Mouse (Mus musculus) heart, embryonic 12.5 days (tissue): ENCODE results near the gene 4930469K13Rik. TPM values are rescaled to one million over a fixed set of nuclear protein-coding genes. Genes with fewer than 3 reads are reported as not detected.

Experiments
- ATAC-seq: fragments of 200-750 bp; cut with Nextera tagmentation; 2 replicates; pipeline ENCODE4 v1.8.0; 2017; ENCODE audit warnings: moderate TSS enrichment, moderate library complexity; ENCODE audit not compliant: insufficient number of reproducible peaks, low FRiP score
- H3K27ac ChIP-seq: fragments of 300-500 bp; sonication (generic); 2 replicates; pipeline ENCODE4 v1.5.1; 2016; ENCODE audit warnings: mild to moderate bottlenecking, moderate library complexity; ENCODE audit not compliant: poor library complexity, severe bottlenecking
- H3K27me3 ChIP-seq: fragments of 300-500 bp; sonication (generic); replicated peaks from 2 replicates; pipeline ENCODE4 v1.6.1; 2016; ENCODE audit warnings: mild to moderate bottlenecking, moderate library complexity
- H3K36me3 ChIP-seq: fragments of 300-500 bp; sonication (generic); 2 replicates; pipeline ENCODE4 v1.6.1; 2016; ENCODE audit warnings: mild to moderate bottlenecking, moderate library complexity
- H3K4me1 ChIP-seq: fragments of 300-500 bp; sonication (generic); replicated peaks from 2 replicates; pipeline ENCODE4 v1.6.1; 2016; ENCODE audit warnings: mild to moderate bottlenecking
- H3K4me2 ChIP-seq: fragments of 300-500 bp; sonication (generic); 2 replicates; pipeline ENCODE4 v1.6.1; 2016; ENCODE audit warnings: mild to moderate bottlenecking, moderate library complexity
- H3K4me3 ChIP-seq: fragments of 300-500 bp; sonication (generic); 2 replicates; pipeline ENCODE4 v1.5.1; 2016; ENCODE audit warnings: mild to moderate bottlenecking
- H3K9ac ChIP-seq: fragments of 300-500 bp; sonication (generic); 2 replicates; pipeline ENCODE4 v1.6.1; 2016; ENCODE audit warnings: mild to moderate bottlenecking, moderate library complexity
- H3K9me3 ChIP-seq: fragments of 300-500 bp; sonication (generic); replicated peaks from 2 replicates; pipeline ENCODE4 v1.6.1; 2016; ENCODE audit warnings: mild to moderate bottlenecking, moderate library complexity
- WGBS: fragments of 180-500 bp; shearing (Covaris S2); methylation state at CpG from one replicate; pipeline ENCODE4 v1.1.7; 2016; 5-methylcytosine and 5-hydroxymethylcytosine counted together
- polyA plus RNA-seq: library from polyadenylated mRNA; unstranded; fragments of >200 nt; fragmentation: Nextera tagmentation; extraction: Ambion mirVana; gene quantifications from 2 replicates; pipeline ENCODE4 v1.2.1, GENCODE M21; 2016

The 4930469K13Rik gene
- polyA plus RNA-seq, 1 experiment from 2014 or later, result not detected

GRCm38 (mm10) chr11:34079542-34080464 is 18.6 kb downstream of the 4930469K13Rik start:
- WGBS, result 70% methylated on average over 6 of the region's 6 CpGs
- no peak for ATAC-seq

GRCm38 (mm10) chr11:34078581-34078980 is 19.8 kb downstream of the 4930469K13Rik start:
- no peak overlapping the region for H3K4me2 ChIP-seq
- no peak overlapping the region for H3K27ac ChIP-seq
- H3K27me3 ChIP-seq, result peaks cover 8% of the 10 kb centered on the region; the same call in 1 of the 2 replicates
- no peak overlapping the region for H3K4me3 ChIP-seq
- no peaks in the 10 kb centered on the region for H3K36me3 ChIP-seq
- ATAC-seq, result no peak
- H3K9ac ChIP-seq, result no peak overlapping the region
- 81% methylated on average over 7 of the region's 7 CpGs for WGBS
- H3K4me1 ChIP-seq, result 0 out of 2 replicates have a peak, but pooled peaks cover 6% of the 10 kb centered on the region
- no peaks in the 10 kb centered on the region for H3K9me3 ChIP-seq

More at GRCm38 (mm10) chr11:34079542-34080464, 18.6 kb downstream of the 4930469K13Rik start:
- 0 out of 2 replicates have a peak, but pooled peaks cover 9% of the 10 kb centered on the region for H3K4me1 ChIP-seq
- no peak overlapping the region for H3K4me2 ChIP-seq
- H3K4me3 ChIP-seq, result no peak overlapping the region
- H3K27me3 ChIP-seq, result 0 out of 2 replicates have a peak, but pooled peaks cover 3% of the 10 kb centered on the region
- no peak overlapping the region for H3K27ac ChIP-seq
- no peaks in the 10 kb centered on the region for H3K9me3 ChIP-seq
- H3K9ac ChIP-seq, result no peak overlapping the region
- H3K36me3 ChIP-seq, result no peaks in the 10 kb centered on the region

GRCm38 (mm10) chr11:34077870-34078269 is 20.5 kb downstream of the 4930469K13Rik start:
- no peak overlapping the region for H3K4me2 ChIP-seq
- H3K4me1 ChIP-seq, result no peaks in the 10 kb centered on the region
- 76% methylated on average over 2 of the region's 2 CpGs for WGBS

GRCm38 (mm10) chr11:34073776-34074175 is 24.6 kb downstream of the 4930469K13Rik start:
- Histone ChIP-seq H3K9ac (no peak overlapping the region), H3K4me2 (peak overlapping the region; percentile 46), H3K36me3 (no peaks in the 10 kb centered on the region), H3K4me1 (peaks cover 5% of the 10 kb centered on the region), H3K27ac (no peak overlapping the region), H3K27me3 (peaks cover 8% of the 10 kb centered on the region; the same call in 1 of the 2 replicates), H3K9me3 (no peaks in the 10 kb centered on the region), H3K4me3 (0 out of 2 replicates have a peak overlapping the region, but pooled peaks have one; percentile 6)
- WGBS, result 10% methylated on average over 15 of the region's 15 CpGs
- ATAC-seq, result no peak

More at GRCm38 (mm10) chr11:34077870-34078269, 20.5 kb downstream of the 4930469K13Rik start:
- Histone ChIP-seq H3K27ac (no peak overlapping the region), H3K27me3 (peaks cover 8% of the 10 kb centered on the region; the same call in 1 of the 2 replicates), H3K9ac (no peak overlapping the region), H3K4me3 (no peak overlapping the region), H3K36me3 (no peaks in the 10 kb centered on the region), H3K9me3 (no peaks in the 10 kb centered on the region)
- ATAC-seq, result no peak

GRCm38 (mm10) chr11:34072309-34072708 is 26.0 kb downstream of the 4930469K13Rik start:
- Histone ChIP-seq H3K27me3 (peaks cover 8% of the 10 kb centered on the region; the same call in 1 of the 2 replicates), H3K9ac (no peak overlapping the region), H3K4me1 (peaks cover 5% of the 10 kb centered on the region), H3K36me3 (no peaks in the 10 kb centered on the region), H3K27ac (no peak overlapping the region), H3K9me3 (no peaks in the 10 kb centered on the region), H3K4me3 (no peak overlapping the region), H3K4me2 (no peak overlapping the region)
- 59% methylated on average over 4 of the region's 4 CpGs for WGBS
- ATAC-seq, result no peak

GRCm38 (mm10) chr11:34070596-34070995 is 27.8 kb downstream of the 4930469K13Rik start:
- no peaks in the 10 kb centered on the region for H3K9me3 ChIP-seq
- H3K27ac ChIP-seq, result no peak overlapping the region
- no peak overlapping the region for H3K4me2 ChIP-seq
- H3K4me1 ChIP-seq, result peaks cover 5% of the 10 kb centered on the region
- ATAC-seq, result no peak
- no peak overlapping the region for H3K4me3 ChIP-seq
- H3K36me3 ChIP-seq, result no peaks in the 10 kb centered on the region
- H3K9ac ChIP-seq, result no peak overlapping the region
- peaks cover 5% of the 10 kb centered on the region; the same call in 1 of the 2 replicates for H3K27me3 ChIP-seq

- Histone ChIP-seq H3K9ac (no peak overlapping the region), H3K27me3 (no peaks in the 10 kb centered on the region), H3K4me3 (no peak overlapping the region), H3K4me2 (no peak overlapping the region), H3K4me1 (peaks cover 11% of the 10 kb centered on the region), H3K27ac (no peak overlapping the region), H3K9me3 (no peaks in the 10 kb centered on the region), H3K36me3 (no peaks in the 10 kb centered on the region)
- WGBS, result 43% methylated on average over 5 of the region's 5 CpGs
- no peak for ATAC-seq
These were observed 34.5 kb downstream of the 4930469K13Rik start for GRCm38 (mm10) chr11:34063702-34064485.

- H3K4me1 ChIP-seq, result peaks cover 11% of the 10 kb centered on the region
- H3K4me2 ChIP-seq, result no peak overlapping the region
- no peak overlapping the region for H3K4me3 ChIP-seq
- no peaks in the 10 kb centered on the region for H3K27me3 ChIP-seq
- H3K27ac ChIP-seq, result no peak overlapping the region
- 55% methylated on average over 2 of the region's 2 CpGs for WGBS
- no peak overlapping the region for H3K9ac ChIP-seq
- H3K36me3 ChIP-seq, result no peaks in the 10 kb centered on the region
- no peak for ATAC-seq
- no peaks in the 10 kb centered on the region for H3K9me3 ChIP-seq
These were observed 35.1 kb downstream of the 4930469K13Rik start for GRCm38 (mm10) chr11:34063257-34063656.

- H3K4me1 ChIP-seq, result peaks cover 11% of the 10 kb centered on the region
- no peaks in the 10 kb centered on the region for H3K27me3 ChIP-seq
- H3K4me2 ChIP-seq, result no peak overlapping the region
- no peak overlapping the region for H3K9ac ChIP-seq
- 2% methylated on average over 6 of the region's 6 CpGs for WGBS
- H3K36me3 ChIP-seq, result no peaks in the 10 kb centered on the region
- no peak overlapping the region for H3K27ac ChIP-seq
- no peak overlapping the region for H3K4me3 ChIP-seq
- no peak for ATAC-seq
- no peaks in the 10 kb centered on the region for H3K9me3 ChIP-seq
These were observed 36.6 kb downstream of the 4930469K13Rik start for GRCm38 (mm10) chr11:34061740-34062139.

GRCm38 (mm10) chr11:34058960-34059359 is 39.4 kb downstream of the 4930469K13Rik start:
- H3K4me2 ChIP-seq, result no peak overlapping the region
- H3K4me3 ChIP-seq, result no peak overlapping the region
- H3K36me3 ChIP-seq, result no peaks in the 10 kb centered on the region
- H3K27me3 ChIP-seq, result no peaks in the 10 kb centered on the region
- ATAC-seq, result no peak
- H3K27ac ChIP-seq, result no peak overlapping the region
- H3K9me3 ChIP-seq, result no peaks in the 10 kb centered on the region
- 78% methylated on average over 6 of the region's 6 CpGs for WGBS
- peaks cover 8% of the 10 kb centered on the region for H3K4me1 ChIP-seq
- H3K9ac ChIP-seq, result no peak overlapping the region

- Histone ChIP-seq H3K9me3 (no peaks in the 10 kb centered on the region), H3K27ac (no peak overlapping the region), H3K27me3 (no peaks in the 10 kb centered on the region), H3K9ac (no peak overlapping the region), H3K4me2 (no peak overlapping the region), H3K4me1 (peaks cover 5% of the 10 kb centered on the region; the same call in 1 of the 2 replicates), H3K36me3 (no peaks in the 10 kb centered on the region), H3K4me3 (no peak overlapping the region)
- ATAC-seq, result no peak
These were observed 40.0 kb downstream of the 4930469K13Rik start for GRCm38 (mm10) chr11:34058332-34058731.
